Mouse (Mus musculus): ENCODE data around the gene Irak3. TPM values are rescaled to one million over a fixed set of nuclear protein-coding genes. Genes with fewer than 3 reads are reported as not detected.
A peak's percentile ranks its signal among the peaks of the same experiment; 100 is the strongest.

The Irak3 gene
- polyA plus RNA-seq (2012; rRNA removed) = 5.3 and 5.9 TPM in 2 replicates

GRCm38 (mm10) chr10:120201961-120202402 lies at the start of gene Irak3:
Irak3 (minus strand) TSS chr10:120202130.
- peak; percentile 86; the same call in 1 of the 2 replicates for TF ChIP-seq CTCF (IDR thresholded peaks at IDR 0.05; ENCODE audit: extremely low read depth, insufficient read depth, insufficient read length, insufficient replicate concordance)
- no peak for TF ChIP-seq POLR2A (IDR thresholded peaks at IDR 0.05; ENCODE audit: low read depth, low read length)
- DNase-seq (ENCODE audit: low read depth in 1 of 2, low spot score in 2 of 2) = peak; percentile 75 to 85
- H3K36me3 ChIP-seq (ENCODE audit: control insufficient read depth, insufficient read depth, low read length) = no peaks in the 10 kb centered on the region
- peaks cover 11% of the 10 kb centered on the region for H3K4me1 ChIP-seq (ENCODE audit: control insufficient read depth, insufficient read depth, insufficient read length)
- peak within 1 kb of the TSS; percentile 84 for H3K27ac ChIP-seq (ENCODE audit: insufficient read depth, low read length)
- H3K4me3 ChIP-seq (ENCODE audit: extremely low read depth, insufficient read depth, insufficient read length) = peak within 1 kb of the TSS; percentile 85
- no peaks in the 10 kb centered on the region for H3K27me3 ChIP-seq (ENCODE audit: control insufficient read depth, insufficient read depth, low read length)
- WGBS = under 1% methylated on average over 13 of the region's 13 CpGs

- H3K4me1 ChIP-seq (ENCODE audit: control insufficient read depth, insufficient read depth, insufficient read length) = no peaks in the 10 kb centered on the region
- 68% methylated on average over 11 of the region's 11 CpGs for WGBS
- TF ChIP-seq POLR2A (IDR thresholded peaks at IDR 0.05; ENCODE audit: low read depth, low read length) (no peak), CTCF (IDR thresholded peaks at IDR 0.05; ENCODE audit: extremely low read depth, insufficient read depth, insufficient read length, insufficient replicate concordance) (no peak)
Observed at GRCm38 (mm10) chr10:120250911-120251683, 49.2 kb upstream of the Irak3 start.

GRCm38 (mm10) chr10:120246994-120247750 lies 45.2 kb upstream of the Irak3 start:
- TF ChIP-seq POLR2A (IDR thresholded peaks at IDR 0.05; ENCODE audit: low read depth, low read length) (no peak), CTCF (IDR thresholded peaks at IDR 0.05; ENCODE audit: extremely low read depth, insufficient read depth, insufficient read length, insufficient replicate concordance) (0 out of 2 replicates have a peak, but pooled peaks have one; percentile 11)
- H3K36me3 ChIP-seq (ENCODE audit: control insufficient read depth, insufficient read depth, low read length) = no peaks in the 10 kb centered on the region
- DNase-seq (ENCODE audit: low read depth in 1 of 2, low spot score in 2 of 2) = peak; percentile 60 to 76
- H3K27me3 ChIP-seq (ENCODE audit: control insufficient read depth, insufficient read depth, low read length) = no peaks in the 10 kb centered on the region
- WGBS = 51% methylated on average over 9 of the region's 9 CpGs
- H3K4me1 ChIP-seq (ENCODE audit: control insufficient read depth, insufficient read depth, insufficient read length) = no peaks in the 10 kb centered on the region
- H3K4me3 ChIP-seq (ENCODE audit: extremely low read depth, insufficient read depth, insufficient read length) = no peak overlapping the region
- no peak overlapping the region for H3K27ac ChIP-seq (ENCODE audit: insufficient read depth, low read length)

More at GRCm38 (mm10) chr10:120250911-120251683, 49.2 kb upstream of the Irak3 start:
- DNase-seq (ENCODE audit: low read depth in 1 of 2, low spot score in 2 of 2) = no peak
- Histone ChIP-seq H3K27me3 (ENCODE audit: control insufficient read depth, insufficient read depth, low read length) (no peaks in the 10 kb centered on the region), H3K4me3 (ENCODE audit: extremely low read depth, insufficient read depth, insufficient read length) (no peak overlapping the region), H3K36me3 (ENCODE audit: control insufficient read depth, insufficient read depth, low read length) (no peaks in the 10 kb centered on the region), H3K27ac (ENCODE audit: insufficient read depth, low read length) (no peak overlapping the region)

GRCm38 (mm10) chr10:120245681-120246080 lies 43.8 kb upstream of the Irak3 start:
- WGBS = 90% methylated on average over 5 of the region's 5 CpGs
- DNase-seq (ENCODE audit: low read depth in 1 of 2, low spot score in 2 of 2) = no peak
- H3K27me3 ChIP-seq (ENCODE audit: control insufficient read depth, insufficient read depth, low read length) = no peaks in the 10 kb centered on the region
- H3K36me3 ChIP-seq (ENCODE audit: control insufficient read depth, insufficient read depth, low read length) = no peaks in the 10 kb centered on the region
- TF ChIP-seq POLR2A (IDR thresholded peaks at IDR 0.05; ENCODE audit: low read depth, low read length) = no peak
- H3K27ac ChIP-seq (ENCODE audit: insufficient read depth, low read length) = no peak overlapping the region
- H3K4me1 ChIP-seq (ENCODE audit: control insufficient read depth, insufficient read depth, insufficient read length) = no peaks in the 10 kb centered on the region
- no peak overlapping the region for H3K4me3 ChIP-seq (ENCODE audit: extremely low read depth, insufficient read depth, insufficient read length)

- no peaks in the 10 kb centered on the region for H3K27me3 ChIP-seq (ENCODE audit: control insufficient read depth, insufficient read depth, low read length)
- no peak overlapping the region for H3K27ac ChIP-seq (ENCODE audit: insufficient read depth, low read length)
- H3K4me1 ChIP-seq (ENCODE audit: control insufficient read depth, insufficient read depth, insufficient read length) = no peaks in the 10 kb centered on the region
- no peaks in the 10 kb centered on the region for H3K36me3 ChIP-seq (ENCODE audit: control insufficient read depth, insufficient read depth, low read length)
- DNase-seq (ENCODE audit: low read depth in 1 of 2, low spot score in 2 of 2) = no peak
- no peak overlapping the region for H3K4me3 ChIP-seq (ENCODE audit: extremely low read depth, insufficient read depth, insufficient read length)
- 75% methylated on average over 6 of the region's 6 CpGs for WGBS
- TF ChIP-seq CTCF (IDR thresholded peaks at IDR 0.05; ENCODE audit: extremely low read depth, insufficient read depth, insufficient read length, insufficient replicate concordance) (no peak), POLR2A (IDR thresholded peaks at IDR 0.05; ENCODE audit: low read depth, low read length) (no peak)
Observed at GRCm38 (mm10) chr10:120242421-120242820, 40.5 kb upstream of the Irak3 start.

- no peak for DNase-seq (ENCODE audit: low read depth in 1 of 2, low spot score in 2 of 2)
Observed at GRCm38 (mm10) chr10:120239476-120239875, 37.5 kb upstream of the Irak3 start.

More at GRCm38 (mm10) chr10:120239476-120239875, 37.5 kb upstream of the Irak3 start:
- Histone ChIP-seq H3K4me3 (ENCODE audit: extremely low read depth, insufficient read depth, insufficient read length) (no peak overlapping the region), H3K27me3 (ENCODE audit: control insufficient read depth, insufficient read depth, low read length) (no peaks in the 10 kb centered on the region), H3K4me1 (ENCODE audit: control insufficient read depth, insufficient read depth, insufficient read length) (no peaks in the 10 kb centered on the region), H3K27ac (ENCODE audit: insufficient read depth, low read length) (no peak overlapping the region), H3K36me3 (ENCODE audit: control insufficient read depth, insufficient read depth, low read length) (no peaks in the 10 kb centered on the region)
- no peak for TF ChIP-seq CTCF (IDR thresholded peaks at IDR 0.05; ENCODE audit: extremely low read depth, insufficient read depth, insufficient read length, insufficient replicate concordance)
- no peak for TF ChIP-seq POLR2A (IDR thresholded peaks at IDR 0.05; ENCODE audit: low read depth, low read length)
- 82% methylated on average over 6 of the region's 6 CpGs for WGBS

Data from spleen, adult 2 months (tissue).